Mouse (Mus musculus) myocyte (in vitro differentiated cells): Measurements from ENCODE around the gene Rpl27. TPM values are rescaled to one million over a fixed set of nuclear protein-coding genes. Genes with fewer than 3 reads are reported as not detected.

Experiments
- H3K27me3 ChIP-seq: one replicate; pipeline ENCODE4 v1.6.1; 2011; ENCODE audit not compliant: control insufficient read depth, insufficient read depth, insufficient read length
- H3K36me3 ChIP-seq: one replicate; pipeline ENCODE4 v1.6.1; 2011; ENCODE audit not compliant: control insufficient read depth, insufficient read depth
- H3K4me2 ChIP-seq: one replicate; pipeline ENCODE4 v1.6.1; 2011; ENCODE audit warnings: low read depth, control low read depth
- H3K4me3 ChIP-seq: one replicate; pipeline ENCODE4 v1.5.1; 2011; ENCODE audit warnings: mild to moderate bottlenecking, control low read depth, moderate library complexity
- H3K79me2 ChIP-seq: one replicate; pipeline ENCODE4 v1.6.1; 2011; ENCODE audit not compliant: control insufficient read depth, insufficient read depth
- H3ac ChIP-seq: one replicate; pipeline ENCODE4 v1.6.1; 2011; ENCODE audit not compliant: control insufficient read depth, insufficient read length
- CEBPB ChIP-seq: IDR thresholded peaks from 2 replicates; pipeline ENCODE4 v1.6.1; 2011; ENCODE audit warnings: mild to moderate bottlenecking, moderate library complexity; ENCODE audit not compliant: poor library complexity, insufficient read depth, severe bottlenecking
- E2F4 ChIP-seq: IDR thresholded peaks from one replicate; pipeline ENCODE4 v1.6.1; 2011; ENCODE audit warnings: mild to moderate bottlenecking, control low read depth, moderate library complexity; ENCODE audit not compliant: insufficient read depth
- MAX ChIP-seq: IDR thresholded peaks from one replicate; pipeline ENCODE4 v1.6.1; 2011; ENCODE audit warnings: low read depth, mild to moderate bottlenecking, control low read depth
- MYOD1 ChIP-seq, 3 experiments: IDR thresholded peaks; one replicate each; pipeline ENCODE4 v1.6.1; 2011; ENCODE audit warnings: control low read depth in 2 of 3, low read depth in 2 of 3, mild to moderate bottlenecking in 2 of 3, moderate library complexity in 1 of 3; ENCODE audit not compliant: insufficient read length in 2 of 3, control insufficient read depth in 1 of 3
- MYOG ChIP-seq, 3 experiments: IDR thresholded peaks; one replicate each; pipeline ENCODE4 v1.6.1; 2011; ENCODE audit warnings: control low read depth in 2 of 3, low read depth in 2 of 3, mild to moderate bottlenecking in 2 of 3; ENCODE audit not compliant: insufficient read length in 2 of 3, control insufficient read depth in 1 of 3, insufficient read depth in 1 of 3
- POLR2A ChIP-seq: IDR thresholded peaks from one replicate; pipeline ENCODE4 v1.6.1; 2011; ENCODE audit warnings: low read depth, mild to moderate bottlenecking, control low read depth, moderate library complexity; ENCODE audit not compliant: insufficient read length
- POLR2AphosphoS2 ChIP-seq: IDR thresholded peaks from one replicate; pipeline ENCODE4 v1.6.1; 2011; ENCODE audit warnings: low read depth, control low read depth; ENCODE audit not compliant: insufficient read length
- REST ChIP-seq: IDR thresholded peaks from one replicate; pipeline ENCODE4 v1.6.1; 2011; ENCODE audit warnings: mild to moderate bottlenecking, control low read depth, moderate library complexity; ENCODE audit not compliant: insufficient read depth, insufficient read length
- SRF ChIP-seq: IDR thresholded peaks from one replicate; pipeline ENCODE4 v1.6.1; 2011; ENCODE audit warnings: low read depth; ENCODE audit not compliant: control insufficient read depth, insufficient read length
- TCF12 ChIP-seq: IDR thresholded peaks from one replicate; pipeline ENCODE4 v1.6.1; 2011; ENCODE audit warnings: mild to moderate bottlenecking, control low read depth; ENCODE audit not compliant: poor library complexity, insufficient read depth, severe bottlenecking
- TCF3 ChIP-seq: IDR thresholded peaks from one replicate; pipeline ENCODE4 v1.6.1; 2011; ENCODE audit warnings: low read depth, control low read depth; ENCODE audit not compliant: insufficient read length
- USF1 ChIP-seq: IDR thresholded peaks from one replicate; pipeline ENCODE4 v1.6.1; 2011; ENCODE audit warnings: low read depth, mild to moderate bottlenecking, control low read depth, moderate library complexity
- polyA plus RNA-seq: library from polyadenylated mRNA; unstranded; fragments of >200 nt; fragmentation: generic; extraction: Trizol; gene quantifications from one replicate; pipeline ENCODE4 v1.2.1, GENCODE M21; 2012; ENCODE audit warnings: missing spikeins

The Rpl27 gene
- polyA plus RNA-seq, 1 experiment, result 2,022 TPM

DNA sequence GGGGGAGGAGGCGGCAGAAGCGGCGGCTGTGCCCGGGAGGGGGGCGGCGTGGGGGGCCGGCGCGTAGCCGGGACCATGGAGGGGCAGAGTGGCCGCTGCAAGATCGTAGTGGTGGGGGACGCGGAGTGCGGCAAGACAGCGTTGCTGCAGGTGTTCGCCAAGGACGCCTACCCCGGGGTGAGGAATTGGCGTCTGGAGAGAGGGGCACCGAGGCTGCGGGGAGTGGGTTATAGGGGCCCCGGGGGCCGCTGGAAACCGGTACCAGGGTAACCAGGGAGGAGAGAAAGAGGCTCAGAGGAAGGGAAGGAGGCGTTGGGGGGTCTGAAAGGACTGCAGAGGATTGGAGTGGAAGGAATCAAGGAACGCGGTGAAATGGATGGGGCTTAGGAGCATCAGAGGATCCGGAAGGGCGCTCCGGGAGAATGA, 26.2 kb downstream of the Rpl27 start:
- Histone ChIP-seq H3K79me2 (peaks cover 16% of the 10 kb centered on the region), H3ac (peak overlapping the region; percentile 40), H3K27me3 (no peaks in the 10 kb centered on the region), H3K4me3 (peak overlapping the region; percentile 97), H3K4me2 (peak overlapping the region; percentile 95), H3K36me3 (no peaks in the 10 kb centered on the region)
- no peak for TF ChIP-seq MYOD1 (IDR thresholded peaks at IDR 0.05; ENCODE audit: control insufficient read depth in 1 of 3, insufficient read length in 2 of 3, low read depth in 2 of 3)
- no peak for TF ChIP-seq CEBPB
- no peak for TF ChIP-seq POLR2A
- TF ChIP-seq TCF12, result no peak
- TF ChIP-seq REST, result no peak
- no peak for TF ChIP-seq SRF
- no peak for TF ChIP-seq E2F4
- no peak for TF ChIP-seq MYOG (IDR thresholded peaks at IDR 0.05; ENCODE audit: control insufficient read depth in 1 of 3, insufficient read depth in 1 of 3, insufficient read length in 2 of 3, low read depth in 2 of 3)
- no peak for TF ChIP-seq POLR2AphosphoS2
- TF ChIP-seq MAX, result no peak
- no peak for TF ChIP-seq TCF3
- TF ChIP-seq USF1, result no peak

DNA sequence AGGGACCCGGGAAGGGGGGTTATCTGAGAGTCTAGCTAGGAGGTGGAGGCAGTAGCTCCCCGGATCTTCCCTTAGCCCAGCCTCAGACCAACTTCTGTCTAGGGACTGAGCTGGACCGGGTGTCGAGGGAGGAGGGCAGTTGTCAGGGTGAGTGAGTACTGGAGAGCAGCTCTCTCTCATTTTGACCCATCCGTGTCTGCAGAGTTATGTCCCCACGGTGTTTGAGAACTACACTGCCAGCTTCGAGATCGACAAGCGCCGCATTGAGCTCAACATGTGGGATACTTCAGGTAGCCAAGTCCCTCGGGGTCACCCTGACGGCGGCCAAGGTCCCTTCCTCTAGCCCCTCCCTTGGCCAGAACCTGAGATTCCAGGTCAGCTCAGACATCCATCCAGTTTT, 26.6 kb downstream of the Rpl27 start:
- Histone ChIP-seq H3K36me3 (no peaks in the 10 kb centered on the region), H3K4me2 (peak overlapping the region; percentile 95), H3K79me2 (peaks cover 11% of the 10 kb centered on the region), H3K27me3 (no peaks in the 10 kb centered on the region), H3K4me3 (peak overlapping the region; percentile 97), H3ac (peak overlapping the region; percentile 40)
- no peak for TF ChIP-seq TCF12
- no peak for TF ChIP-seq MAX
- no peak for TF ChIP-seq CEBPB
- no peak for TF ChIP-seq MYOD1 (IDR thresholded peaks at IDR 0.05; ENCODE audit: control insufficient read depth in 1 of 3, insufficient read length in 2 of 3, low read depth in 2 of 3)
- no peak for TF ChIP-seq USF1
- TF ChIP-seq SRF, result no peak
- TF ChIP-seq REST, result no peak
- TF ChIP-seq MYOG (IDR thresholded peaks at IDR 0.05; ENCODE audit: control insufficient read depth in 1 of 3, insufficient read depth in 1 of 3, insufficient read length in 2 of 3, low read depth in 2 of 3), result no peak
- no peak for TF ChIP-seq POLR2A
- TF ChIP-seq POLR2AphosphoS2, result no peak
- TF ChIP-seq E2F4, result no peak
- TF ChIP-seq TCF3, result no peak

DNA sequence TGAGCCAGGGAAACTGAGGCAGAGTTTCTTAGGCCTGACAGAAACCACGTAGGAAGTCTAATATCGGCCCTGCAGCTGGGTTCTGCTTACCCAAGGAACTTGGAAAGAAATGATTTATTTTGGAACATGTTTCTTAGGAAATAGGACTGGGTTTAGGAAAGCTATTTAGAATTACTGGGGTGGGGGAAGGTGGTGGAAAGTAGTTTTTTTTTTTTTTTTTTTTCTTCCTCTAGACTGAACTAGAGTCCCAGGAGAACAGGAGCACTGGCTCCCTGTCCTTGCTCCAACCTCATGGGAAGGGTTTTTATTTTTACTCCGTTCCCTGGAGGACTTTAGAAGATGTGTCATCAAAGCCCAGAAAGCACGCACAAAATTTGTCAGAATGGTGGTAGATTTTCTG, 27.1 kb downstream of the Rpl27 start:
- no peaks in the 10 kb centered on the region for H3K27me3 ChIP-seq
- peak overlapping the region; percentile 97 for H3K4me3 ChIP-seq
- no peak for TF ChIP-seq MYOG (IDR thresholded peaks at IDR 0.05; ENCODE audit: control insufficient read depth in 1 of 3, insufficient read depth in 1 of 3, insufficient read length in 2 of 3, low read depth in 2 of 3)
- TF ChIP-seq USF1, result no peak
- TF ChIP-seq CEBPB, result no peak
- no peak for TF ChIP-seq POLR2A
- no peak for TF ChIP-seq TCF3
- no peak for TF ChIP-seq SRF
- no peak for TF ChIP-seq TCF12
- no peak overlapping the region for H3ac ChIP-seq
- H3K36me3 ChIP-seq, result no peaks in the 10 kb centered on the region
- no peak overlapping the region for H3K4me2 ChIP-seq
- H3K79me2 ChIP-seq, result peaks cover 7% of the 10 kb centered on the region

DNA sequence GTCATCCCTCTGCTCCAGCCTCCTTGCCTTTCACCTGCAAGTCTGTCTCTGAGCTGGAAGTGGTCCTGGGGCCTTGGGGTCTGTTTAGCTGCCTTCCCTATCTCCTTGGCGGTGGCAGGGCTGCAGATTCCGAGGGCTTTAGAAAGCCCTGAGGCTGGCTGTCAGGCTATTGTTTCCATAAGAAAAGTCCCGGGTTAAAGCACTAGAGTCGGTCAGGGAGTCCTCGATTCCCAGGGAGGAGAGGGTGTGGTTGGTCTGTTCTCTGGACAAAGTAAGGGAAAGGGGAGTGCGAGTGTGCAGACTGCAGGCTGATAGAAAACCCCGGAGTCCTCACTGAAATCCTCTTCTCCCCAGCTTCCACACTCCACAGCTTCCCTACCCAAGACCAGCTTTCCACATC, 28.1 kb downstream of the Rpl27 start:
- TF ChIP-seq TCF3 (no peak), MAX (no peak), CEBPB (no peak), POLR2AphosphoS2 (no peak), USF1 (no peak), E2F4 (no peak), SRF (no peak), REST (no peak), TCF12 (no peak), POLR2A (no peak), MYOG (IDR thresholded peaks at IDR 0.05; ENCODE audit: control insufficient read depth in 1 of 3, insufficient read depth in 1 of 3, insufficient read length in 2 of 3, low read depth in 2 of 3) (no peak), MYOD1 (IDR thresholded peaks at IDR 0.05; ENCODE audit: control insufficient read depth in 1 of 3, insufficient read length in 2 of 3, low read depth in 2 of 3) (no peak)
- Histone ChIP-seq H3K4me3 (no peak overlapping the region), H3K27me3 (no peaks in the 10 kb centered on the region), H3K79me2 (no peaks in the 10 kb centered on the region), H3ac (no peak overlapping the region), H3K36me3 (no peaks in the 10 kb centered on the region), H3K4me2 (no peak overlapping the region)

DNA sequence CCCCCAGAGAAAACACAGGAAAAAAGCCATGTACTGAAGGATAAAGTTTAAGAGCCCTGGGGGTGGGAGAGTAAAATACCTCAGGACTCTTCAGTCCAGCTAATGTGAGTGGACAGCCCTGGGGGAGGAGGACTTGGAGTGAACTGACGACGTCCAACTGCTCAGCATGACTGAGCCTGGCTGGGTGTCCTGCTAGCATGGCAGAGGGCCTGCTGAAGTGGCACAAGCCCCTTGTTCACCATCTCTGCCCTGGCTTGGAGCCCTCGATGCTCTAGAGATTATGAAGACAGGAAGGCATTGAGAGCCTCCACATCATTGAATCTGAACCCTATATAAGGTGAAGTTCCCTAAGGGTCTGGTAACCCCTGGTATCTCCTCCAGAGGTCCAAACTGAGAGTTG, 29.8 kb downstream of the Rpl27 start:
- TF ChIP-seq E2F4 (no peak), CEBPB (no peak), TCF12 (no peak), MAX (no peak), MYOD1 (IDR thresholded peaks at IDR 0.05; ENCODE audit: control insufficient read depth in 1 of 3, insufficient read length in 2 of 3, low read depth in 2 of 3) (no peak), REST (no peak), USF1 (no peak), SRF (no peak), TCF3 (no peak), POLR2AphosphoS2 (no peak), POLR2A (no peak)
- Histone ChIP-seq H3ac (no peak overlapping the region), H3K79me2 (no peaks in the 10 kb centered on the region), H3K4me2 (no peak overlapping the region), H3K27me3 (no peaks in the 10 kb centered on the region), H3K36me3 (no peaks in the 10 kb centered on the region), H3K4me3 (no peak overlapping the region)
